In the genomic region with DNA sequence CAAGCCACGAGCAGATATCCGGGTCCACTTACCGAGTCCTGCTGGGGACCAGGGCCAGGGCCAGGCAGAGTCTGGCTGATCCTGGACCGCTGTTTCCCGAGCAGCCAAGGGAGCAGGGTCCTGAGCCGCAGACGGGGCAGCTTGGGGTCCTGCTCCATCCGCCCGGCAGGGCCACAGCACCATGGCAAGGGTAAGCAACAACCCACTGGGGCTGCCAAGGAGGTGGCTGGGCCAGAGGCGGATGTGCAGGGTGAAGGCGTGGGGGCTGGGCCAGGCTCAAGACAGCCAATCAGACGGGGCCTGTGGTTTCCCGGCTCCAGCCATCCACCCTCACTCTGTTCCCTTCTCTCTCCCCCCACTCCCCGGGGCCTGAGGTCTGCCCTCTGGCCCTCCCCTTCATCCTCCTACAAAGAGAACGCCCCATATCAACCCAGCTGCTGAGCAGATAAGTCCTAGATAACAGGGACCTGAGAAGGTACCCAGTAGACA, we compare ENCODE assay signal across 9 mouse cellular contexts. TPM values are rescaled to one million over a fixed set of nuclear protein-coding genes. Genes with fewer than 3 reads are reported as not detected.
DNase-seq lines count a peak whose midpoint lies in the region.
"Had no signal": no experiment of that assay in that cellular context is flagged by ENCODE, and none has a peak within 500 bp of the region (broad histone marks: within the 10 kb centered on the region; RNA-seq: fewer than 3 reads in every experiment).

No protein-coding gene starts in this region.

- peaks cover 80% of the 10 kb centered on the region for H3K4me1 ChIP-seq in megakaryocyte, embryonic 14.5 days
- H3K4me1 ChIP-seq: limb, embryonic 13.5 days had no signal

- peaks cover 11% of the 10 kb centered on the region for H3K27me3 ChIP-seq in megakaryocyte, embryonic 14.5 days (replicated peaks)
- H3K27me3 ChIP-seq: limb, embryonic 13.5 days had no signal

- peak overlapping the region; percentile 94 for H3K4me3 ChIP-seq in megakaryocyte, embryonic 14.5 days (replicated peaks)
- H3K4me3 ChIP-seq: limb, embryonic 13.5 days had no signal

- H3K36me3 ChIP-seq in megakaryocyte, embryonic 14.5 days (replicated peaks; ENCODE audit: low read length) = peaks cover 41% of the 10 kb centered on the region

- no peaks in the 10 kb centered on the region for H3K9me3 ChIP-seq in megakaryocyte, embryonic 14.5 days
- H3K9me3 ChIP-seq: limb, embryonic 13.5 days had no signal

- DNase-seq in right cerebral cortex, postnatal 10 days (ENCODE audit: low spot score in 2 of 2) = peak; percentile 49 to 59
- no peak for DNase-seq in right cerebral cortex, postnatal 36 days (ENCODE audit: low spot score in 2 of 2)
- peak; percentile 40 for DNase-seq in c-Kit-positive CD71-positive TER-119-positive erythroid progenitor cells, embryonic 14.5 days (ENCODE audit: low spot score)
- peak; percentile 92 for DNase-seq in induced T-regulatory cell, adult 2 months (ENCODE audit: low read depth)
- peak; percentile 81 for DNase-seq in thymus, postnatal 4 days
- no peak for DNase-seq in urinary bladder, adult 2 months (ENCODE audit: low spot score)
- no peak for DNase-seq in cerebellum, adult 11 months

RNA-seq across cellular contexts. Expression of a gene that starts 14.7 kb away (rescaled TPM):
- 35.6 and 41.3 TPM in 2 replicates for polyA plus RNA-seq in megakaryocyte, embryonic 14.5 days (2012; ENCODE audit: insufficient read depth, low replicate concordance)
- polyA plus RNA-seq in urinary bladder, adult 2 months (2012; rRNA removed) = 15.9 and 17.9 TPM in 2 replicates

Comparison
In these comparisons a context has a peak if more than half of its experiments do, and no peak if none do; other contexts are left out.
1. DNase-seq: peak in right cerebral cortex, postnatal 10 days (2 of 2), c-Kit-positive CD71-positive TER-119-positive erythroid progenitor cells, embryonic 14.5 days (single experiment), induced T-regulatory cell, adult 2 months (single experiment) and thymus, postnatal 4 days (single experiment); none in right cerebral cortex, postnatal 36 days (0 of 2), urinary bladder, adult 2 months (single experiment) and cerebellum, adult 11 months (single experiment).